Mouse (Mus musculus): Measurements from ENCODE around the gene Lin28b.

GRCm38 (mm10) chr10:45378269-45378668, 107.9 kb downstream of the Lin28b start:
- TF ChIP-seq POLR2A (IDR thresholded peaks at IDR 0.05; ENCODE audit: insufficient read depth, low read depth, low read length) (no peak), CTCF (IDR thresholded peaks at IDR 0.05) (no peak), EP300 (IDR thresholded peaks at IDR 0.05; ENCODE audit: insufficient read depth, low read depth, low read length) (no peak)

Data from heart, adult 2 months (tissue).